Mouse (Mus musculus) gastrocnemius, adult 2 months (tissue): ENCODE results near the gene Defb45. TPM values are rescaled to one million over a fixed set of nuclear protein-coding genes. Genes with fewer than 3 reads are reported as not detected.
A peak's percentile ranks its signal among the peaks of the same experiment; 100 is the strongest.

Source experiments
- DNase-seq: peaks from one replicate; pipeline ENCODE4 v3.0.0; 2022
- H3K27ac ChIP-seq: fragments of 200-600 bp; 2 replicates; pipeline ENCODE4 v1.8.1; 2022; ENCODE audit warnings: mild to moderate bottlenecking
- H3K4me3 ChIP-seq: fragments of 200-600 bp; 2 replicates; pipeline ENCODE4 v1.8.1; 2022; ENCODE audit warnings: mild to moderate bottlenecking, moderate library complexity
- CTCF ChIP-seq: fragments of 200-600 bp; IDR thresholded peaks from 2 replicates; pipeline ENCODE4 v1.8.1; 2022; ENCODE audit warnings: antibody characterized with exemption, mild to moderate bottlenecking, moderate library complexity
- intact Hi-C: fragments of 180-260 bp; cut with DNase I; formaldehyde crosslinking; loops from one replicate; pipeline ENCODE4 v1.15.1; 2025
- long read RNA-seq, 2 experiments: library from polyadenylated mRNA; stranded (forward); transcript quantifications; one replicate each; pipeline ENCODE4 v2.0.0; 2021
- total RNA-seq, 2 experiments: library from RNA; stranded (reverse); gene quantifications; 2 replicates each; pipeline ENCODE4 v1.2.3; 2021

Defb45 gene
- not detected for total RNA-seq
- long read RNA-seq, experiment 1, result 0 reads
- long read RNA-seq, experiment 2, result 0 reads

- no peak for TF ChIP-seq CTCF
- intact Hi-C loops, result no loop called here
- no peak within 1 kb of the TSS for H3K27ac ChIP-seq
- no peak for DNase-seq
- no peak within 1 kb of the TSS for H3K4me3 ChIP-seq
Observed at GRCm38 (mm10) chr2:152599299-152599698, at the start of gene Defb45. Gene Defb45 (minus strand): TSS chr2:152599399.

DNA sequence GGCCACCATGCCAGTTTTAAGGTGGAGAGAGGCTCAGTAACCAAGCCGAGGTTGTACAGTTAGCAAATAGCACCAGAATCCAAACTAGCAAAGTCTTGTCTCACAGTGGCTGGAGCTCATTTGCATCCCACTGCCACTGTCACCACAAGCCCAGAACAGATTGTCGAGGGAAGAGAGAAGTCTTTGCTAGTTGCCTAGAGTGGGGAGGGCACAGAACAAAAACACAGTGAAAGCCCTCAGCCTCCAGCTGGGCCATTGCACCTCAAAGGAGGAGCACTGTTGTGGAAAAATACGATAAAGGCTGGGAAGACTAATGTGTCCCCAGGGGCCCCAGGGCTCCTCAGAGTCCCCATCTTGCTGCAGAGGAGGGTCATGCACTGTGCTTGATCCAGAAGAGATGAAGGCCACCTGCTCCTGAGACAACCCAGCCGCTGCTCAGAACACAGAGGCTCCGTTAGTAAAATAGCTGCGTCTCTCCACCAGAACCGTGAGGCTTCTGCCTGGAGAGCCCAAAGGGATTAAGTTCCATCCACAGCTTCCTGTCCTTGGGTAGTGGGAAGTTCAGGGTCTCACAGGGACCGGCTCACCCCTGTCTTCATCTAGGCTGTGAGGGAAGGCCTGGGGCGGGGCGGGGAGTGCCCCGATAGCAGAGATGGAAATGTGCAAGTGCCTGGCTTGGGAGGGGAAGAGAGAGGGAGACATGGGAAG, 40.4 kb upstream of the Defb45 start:
- intact Hi-C loops, result no loop called here
- peak; percentile 50 for DNase-seq
- no peak for TF ChIP-seq CTCF
- Histone ChIP-seq H3K27ac (peak overlapping the region; percentile 84), H3K4me3 (no peak overlapping the region)

- Histone ChIP-seq H3K4me3 (no peak overlapping the region), H3K27ac (peak overlapping the region; percentile 84)
- TF ChIP-seq CTCF, result no peak
- DNase-seq, result no peak
- intact Hi-C loops, result no loop called here
Observed at GRCm38 (mm10) chr2:152638865-152639264, 39.7 kb upstream of the Defb45 start.

DNA sequence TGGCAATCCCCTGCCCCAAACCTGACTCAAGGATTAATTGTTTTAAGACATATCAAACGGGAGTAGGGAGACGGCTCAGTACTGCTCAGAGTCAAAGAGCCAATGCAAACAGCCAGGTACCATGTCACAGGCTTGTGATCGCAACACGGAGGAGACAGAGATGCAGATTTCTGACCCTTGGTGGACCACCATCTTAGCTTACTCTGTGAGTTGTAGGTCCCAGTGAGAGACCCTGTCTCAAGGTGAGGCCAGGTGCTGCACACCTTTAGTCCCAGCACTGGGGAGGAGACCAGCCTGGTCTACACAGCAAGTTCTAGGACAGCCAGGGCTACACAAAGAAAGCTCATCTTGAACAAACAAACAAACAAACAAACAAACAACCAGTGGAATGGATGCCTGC, 38.2 kb upstream of the Defb45 start:
- DNase-seq, result no peak
- no peak for TF ChIP-seq CTCF
- intact Hi-C loops, result no loop called here
- Histone ChIP-seq H3K4me3 (no peak overlapping the region), H3K27ac (peak overlapping the region; percentile 84)

DNA sequence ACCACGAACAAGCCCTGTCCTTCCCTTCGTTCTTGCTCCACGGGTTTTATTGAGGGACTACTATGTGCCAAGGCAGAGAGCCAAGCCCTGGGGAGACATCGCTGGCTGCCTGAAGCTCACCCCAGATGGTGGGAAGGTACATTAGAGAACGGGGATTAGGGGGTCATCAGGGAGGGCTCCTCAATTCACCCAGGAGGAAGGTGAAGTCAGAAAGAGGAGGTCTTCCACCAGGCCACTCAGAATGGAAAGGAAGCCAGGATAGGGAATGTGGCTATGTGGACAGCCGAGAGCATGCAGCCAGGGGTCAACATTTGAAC, 37.8 kb upstream of the Defb45 start:
- peak overlapping the region; percentile 84 for H3K27ac ChIP-seq
- no peak for TF ChIP-seq CTCF
- intact Hi-C loops, result no loop called here
- peak overlapping the region; percentile 40 for H3K4me3 ChIP-seq
- no peak for DNase-seq

GRCm38 (mm10) chr2:152636246-152637005, 37.2 kb upstream of the Defb45 start:
- intact Hi-C loops, result no loop called here
- DNase-seq, result peak; percentile 76
- no peak for TF ChIP-seq CTCF
- Histone ChIP-seq H3K4me3 (peak overlapping the region; percentile 40), H3K27ac (peak overlapping the region; percentile 84)

DNA sequence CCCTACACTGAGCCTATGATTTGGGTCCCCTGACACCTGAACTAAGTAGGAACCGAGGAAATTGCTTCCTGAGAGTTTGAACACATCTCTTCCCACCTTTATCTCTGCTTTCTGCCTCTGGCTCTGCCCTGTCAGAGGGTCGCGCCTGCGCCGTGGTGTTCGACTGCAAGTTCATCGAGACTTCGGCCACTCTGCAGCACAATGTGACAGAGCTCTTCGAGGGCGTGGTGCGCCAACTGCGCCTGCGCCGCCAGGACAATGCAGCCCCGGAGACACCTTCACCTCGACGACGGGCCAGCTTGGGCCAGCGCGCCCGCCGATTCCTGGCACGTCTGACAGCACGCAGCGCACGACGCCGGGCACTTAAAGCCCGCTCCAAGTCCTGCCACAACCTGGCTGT, 35.1 kb upstream of the Defb45 start:
- Histone ChIP-seq H3K4me3 (no peak overlapping the region), H3K27ac (peak overlapping the region; percentile 84; the same call in 1 of the 2 replicates)
- no peak for TF ChIP-seq CTCF
- no peak for DNase-seq
- intact Hi-C loops, result no loop called here

DNA sequence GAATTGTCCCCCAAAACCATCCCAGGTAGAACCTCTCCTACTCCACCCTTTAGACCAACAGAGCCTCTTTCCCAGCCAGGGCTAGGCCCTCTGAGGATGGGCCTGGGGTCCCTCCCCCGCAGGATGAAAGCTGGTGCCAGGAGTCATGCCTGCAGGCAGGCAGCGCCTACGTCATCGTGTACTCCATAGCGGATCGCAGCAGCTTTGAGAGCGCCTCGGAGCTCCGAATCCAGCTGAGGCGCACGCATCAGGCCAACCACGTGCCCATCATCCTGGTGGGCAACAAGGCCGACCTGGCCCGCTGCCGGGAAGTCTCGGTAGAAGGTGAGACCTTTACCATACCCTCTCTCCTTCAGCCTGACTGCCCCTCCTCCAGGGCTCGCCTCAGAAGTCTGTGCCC, 34.1 kb upstream of the Defb45 start:
- intact Hi-C loops, result no loop called here
- no peak for DNase-seq
- peak overlapping the region; percentile 24 for H3K4me3 ChIP-seq
- TF ChIP-seq CTCF, result no peak
- H3K27ac ChIP-seq, result peak overlapping the region; percentile 52

- no peak for DNase-seq
- peak overlapping the region; percentile 74 for H3K4me3 ChIP-seq
- intact Hi-C loops, result no loop called here
- no peak for TF ChIP-seq CTCF
- H3K27ac ChIP-seq, result peak overlapping the region; percentile 87
Observed at GRCm38 (mm10) chr2:152629904-152630303, 30.7 kb upstream of the Defb45 start.

DNA sequence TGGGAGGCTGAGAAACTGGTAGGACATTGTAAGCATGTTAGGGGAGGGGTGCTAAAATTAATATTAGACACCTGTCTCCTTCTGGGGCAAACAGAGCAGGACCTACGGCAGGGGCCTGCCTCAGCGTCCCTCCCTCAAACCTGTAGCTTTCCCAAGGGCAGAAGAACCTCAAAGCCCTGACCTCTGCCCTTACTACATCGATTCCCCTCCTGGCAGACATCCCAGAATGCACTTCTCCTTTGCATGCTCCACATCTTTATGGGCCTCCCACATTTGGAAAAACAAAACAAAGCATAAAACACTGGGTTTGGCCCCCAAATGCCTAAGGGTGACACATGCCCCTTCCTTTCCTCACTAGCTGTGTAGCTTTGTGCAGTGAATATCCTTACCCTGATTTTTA, 30.0 kb upstream of the Defb45 start:
- intact Hi-C loops, result no loop called here
- DNase-seq, result no peak
- Histone ChIP-seq H3K4me3 (peak overlapping the region; percentile 74), H3K27ac (peak overlapping the region; percentile 87)
- TF ChIP-seq CTCF, result no peak

DNA sequence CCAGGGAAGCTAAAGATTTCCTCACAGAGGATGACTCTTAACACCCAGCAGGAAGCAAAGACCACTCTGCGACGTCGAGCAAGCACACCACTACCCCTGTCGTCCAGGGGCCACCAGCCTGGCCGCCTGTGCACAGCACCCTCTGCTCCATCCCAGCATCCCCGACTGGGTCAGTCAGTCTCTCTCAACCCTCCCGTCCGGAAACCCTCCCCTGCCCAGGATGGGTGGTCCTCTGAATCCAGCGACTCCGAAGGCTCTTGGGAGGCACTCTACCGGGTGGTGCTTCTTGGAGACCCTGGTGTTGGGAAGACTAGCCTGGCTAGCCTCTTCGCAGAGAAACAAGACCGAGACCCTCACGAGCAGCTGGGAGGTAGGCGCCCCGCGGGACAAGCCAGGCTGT, 28.9 kb upstream of the Defb45 start:
- intact Hi-C loops, result no loop called here
- DNase-seq, result no peak
- TF ChIP-seq CTCF, result no peak
- peak overlapping the region; percentile 74 for H3K4me3 ChIP-seq
- peak overlapping the region; percentile 87 for H3K27ac ChIP-seq

DNA sequence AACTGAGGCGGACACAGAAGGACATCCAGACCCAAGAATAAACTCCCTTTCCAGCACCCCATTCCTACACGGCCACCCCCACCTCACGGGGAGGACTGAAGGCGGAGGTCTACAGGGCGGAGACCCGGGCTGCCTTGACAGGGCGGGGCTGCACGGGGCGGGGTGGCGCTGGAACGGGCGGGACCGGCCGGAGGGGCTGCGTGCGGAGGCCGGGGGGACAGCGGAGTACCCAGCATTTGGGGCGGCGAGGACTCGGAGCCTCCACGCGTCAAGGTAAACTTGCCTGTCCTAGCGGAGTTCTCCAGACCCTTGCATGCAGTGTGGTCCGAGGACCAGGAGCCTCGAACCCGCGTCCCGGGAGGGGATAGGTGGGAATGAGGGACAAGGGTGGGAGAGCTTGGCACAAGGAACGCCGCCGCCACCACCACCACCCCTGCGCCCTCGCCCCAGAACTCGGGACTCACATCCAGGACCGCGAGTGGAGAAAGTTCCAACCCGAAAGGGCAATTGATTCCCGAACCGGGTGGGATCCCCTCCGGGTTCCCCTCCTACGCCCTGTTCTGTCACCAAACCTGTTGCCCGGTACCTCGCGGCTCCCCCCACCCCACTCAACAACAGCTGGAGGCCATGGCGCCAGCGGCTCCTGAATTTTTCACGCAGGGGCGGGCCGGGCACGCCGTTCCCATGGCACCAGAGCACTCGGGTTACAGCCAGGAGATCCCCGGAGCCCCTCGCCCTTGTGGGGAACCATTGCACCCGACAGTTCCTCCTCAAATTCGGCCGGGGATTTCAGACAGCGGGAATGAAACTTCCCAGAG, 27.8 kb upstream of the Defb45 start, which contains the start of gene Rem1:
Gene Rem1, plus strand, starts transcription at position 178 of the 818 bp plus-strand sequence.
- H3K27ac ChIP-seq, result peak within 1 kb of the TSS; percentile 87
- no peak for TF ChIP-seq CTCF
- DNase-seq, result peak; percentile 68
- intact Hi-C loops, result no loop called here
- peak within 1 kb of the TSS; percentile 74 for H3K4me3 ChIP-seq

DNA sequence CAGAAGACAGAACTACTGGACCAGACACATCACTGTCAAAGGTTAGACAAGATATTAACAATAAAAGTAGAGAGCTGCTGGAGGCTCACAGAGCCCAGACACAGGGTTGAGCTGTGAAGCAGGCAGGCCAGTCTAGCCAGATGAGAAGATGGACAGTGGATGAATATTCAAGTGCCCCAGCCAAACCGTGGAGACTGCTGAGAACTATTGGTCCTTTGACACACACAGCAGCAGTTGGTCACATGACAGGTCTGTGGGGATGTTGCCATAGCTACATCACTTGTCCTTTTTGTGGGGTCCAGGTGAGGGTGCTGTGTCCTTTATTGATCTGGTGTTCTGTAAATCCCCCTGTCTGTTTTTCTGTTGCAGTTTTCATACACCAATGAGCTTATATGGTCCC, 26.1 kb upstream of the Defb45 start:
- TF ChIP-seq CTCF, result no peak
- no peak for DNase-seq
- H3K4me3 ChIP-seq, result no peak overlapping the region
- peak overlapping the region; percentile 87; the same call in 1 of the 2 replicates for H3K27ac ChIP-seq
- intact Hi-C loops, result no loop called here
